Mouse (Mus musculus) hindbrain, embryonic 10.5 days (tissue): ENCODE measurements around the gene Nup188. TPM values are rescaled to one million over a fixed set of nuclear protein-coding genes. Genes with fewer than 3 reads are reported as not detected.
A peak's percentile ranks its signal among the peaks of the same experiment; 100 is the strongest.

Experiments
- DNase-seq: peaks from one replicate; pipeline ENCODE4 v3.0.0-alpha.2; 2017; ENCODE audit warnings: low spot score
- H3K27ac ChIP-seq: fragments of 300-500 bp; sonication (generic); 2 replicates; pipeline ENCODE4 v1.5.1; 2016; ENCODE audit warnings: mild to moderate bottlenecking, moderate library complexity
- H3K27me3 ChIP-seq: fragments of 300-500 bp; sonication (generic); 2 replicates; pipeline ENCODE4 v1.6.1; 2016; ENCODE audit warnings: mild to moderate bottlenecking; ENCODE audit not compliant: poor library complexity, insufficient read depth, severe bottlenecking
- H3K36me3 ChIP-seq: fragments of 300-500 bp; sonication (generic); 2 replicates; pipeline ENCODE4 v1.6.1; 2016; ENCODE audit warnings: mild to moderate bottlenecking, moderate library complexity
- H3K4me1 ChIP-seq: fragments of 300-500 bp; sonication (generic); replicated peaks from 2 replicates; pipeline ENCODE4 v1.6.1; 2016; ENCODE audit warnings: mild to moderate bottlenecking
- H3K4me3 ChIP-seq: fragments of 300-500 bp; sonication (generic); 2 replicates; pipeline ENCODE4 v1.5.1; 2016; ENCODE audit warnings: mild to moderate bottlenecking, moderate library complexity
- H3K9me3 ChIP-seq: fragments of 300-500 bp; sonication (generic); 2 replicates; pipeline ENCODE4 v1.6.1; 2016; ENCODE audit warnings: mild to moderate bottlenecking, moderate library complexity
- WGBS: fragments of 180-500 bp; shearing (Covaris S2); methylation state at CpG from one replicate; pipeline ENCODE4 v1.1.7; 2016; 5-methylcytosine and 5-hydroxymethylcytosine counted together
- polyA plus RNA-seq: library from polyadenylated mRNA; unstranded; fragments of >200 nt; fragmentation: Nextera tagmentation; extraction: Ambion mirVana; gene quantifications from 2 replicates; pipeline ENCODE4 v1.2.1, GENCODE M21; 2016

The Nup188 gene
- polyA plus RNA-seq, 1 experiment from 2014 or later, result 62.6 TPM

- H3K4me3 ChIP-seq, result no peak overlapping the region
- WGBS, result 85% methylated on average over 4 of the region's 4 CpGs
- H3K36me3 ChIP-seq, result peaks cover 98% of the 10 kb centered on the region
- H3K27ac ChIP-seq, result no peak overlapping the region
- H3K27me3 ChIP-seq, result no peaks in the 10 kb centered on the region
- H3K4me1 ChIP-seq, result peaks cover 24% of the 10 kb centered on the region
- no peak for DNase-seq
- no peaks in the 10 kb centered on the region for H3K9me3 ChIP-seq
Measured at GRCm38 (mm10) chr2:30247681-30248080, 38.5 kb upstream of the Nup188 start.

- no peak overlapping the region for H3K4me3 ChIP-seq
- H3K4me1 ChIP-seq, result peaks cover 15% of the 10 kb centered on the region
- H3K36me3 ChIP-seq, result peaks cover 98% of the 10 kb centered on the region
- WGBS, result 94% methylated on average over 3 of the region's 3 CpGs
- no peak for DNase-seq
- no peaks in the 10 kb centered on the region for H3K27me3 ChIP-seq
- H3K27ac ChIP-seq, result no peak overlapping the region
- H3K9me3 ChIP-seq, result no peaks in the 10 kb centered on the region
Measured at GRCm38 (mm10) chr2:30249182-30249581, 37.0 kb upstream of the Nup188 start.

GRCm38 (mm10) chr2:30250166-30251128 is 35.8 kb upstream of the Nup188 start:
- Histone ChIP-seq H3K4me3 (no peak overlapping the region), H3K27me3 (no peaks in the 10 kb centered on the region), H3K36me3 (peaks cover 97% of the 10 kb centered on the region), H3K27ac (no peak overlapping the region), H3K4me1 (peaks cover 9% of the 10 kb centered on the region), H3K9me3 (no peaks in the 10 kb centered on the region)
- 89% methylated on average over 10 of the region's 10 CpGs for WGBS
- DNase-seq, result no peak

- no peak for DNase-seq
- peaks cover 97% of the 10 kb centered on the region for H3K36me3 ChIP-seq
- H3K9me3 ChIP-seq, result no peaks in the 10 kb centered on the region
- WGBS, result 89% methylated on average over 5 of the region's 5 CpGs
- no peak overlapping the region for H3K4me3 ChIP-seq
- H3K27ac ChIP-seq, result peak overlapping the region; percentile 24; the same call in 1 of the 2 replicates
- H3K4me1 ChIP-seq, result peaks cover 6% of the 10 kb centered on the region
- H3K27me3 ChIP-seq, result no peaks in the 10 kb centered on the region
Measured at GRCm38 (mm10) chr2:30251417-30252104, 34.6 kb upstream of the Nup188 start.

- 79% methylated on average over 3 of the region's 3 CpGs for WGBS
- H3K36me3 ChIP-seq, result peaks cover 99% of the 10 kb centered on the region
Measured at GRCm38 (mm10) chr2:30252521-30252920, 33.7 kb upstream of the Nup188 start.

GRCm38 (mm10) chr2:30253809-30254208 is 32.4 kb upstream of the Nup188 start:
- peaks cover 6% of the 10 kb centered on the region for H3K4me1 ChIP-seq
- H3K27me3 ChIP-seq, result no peaks in the 10 kb centered on the region
- no peak overlapping the region for H3K4me3 ChIP-seq
- no peak overlapping the region for H3K27ac ChIP-seq
- 84% methylated on average over 5 of the region's 5 CpGs for WGBS
- H3K9me3 ChIP-seq, result no peaks in the 10 kb centered on the region
- DNase-seq, result no peak
- peaks cover 99% of the 10 kb centered on the region for H3K36me3 ChIP-seq

More at GRCm38 (mm10) chr2:30252521-30252920, 33.7 kb upstream of the Nup188 start:
- Histone ChIP-seq H3K27ac (no peak overlapping the region), H3K4me3 (no peak overlapping the region), H3K9me3 (no peaks in the 10 kb centered on the region), H3K4me1 (peaks cover 6% of the 10 kb centered on the region), H3K27me3 (no peaks in the 10 kb centered on the region)
- no peak for DNase-seq

GRCm38 (mm10) chr2:30255631-30256395 is 30.4 kb upstream of the Nup188 start:
- Histone ChIP-seq H3K4me3 (no peak overlapping the region), H3K4me1 (peaks cover 6% of the 10 kb centered on the region), H3K27ac (no peak overlapping the region), H3K27me3 (no peaks in the 10 kb centered on the region), H3K36me3 (peaks cover 99% of the 10 kb centered on the region), H3K9me3 (no peaks in the 10 kb centered on the region)
- no peak for DNase-seq
- WGBS, result 97% methylated on average over 42 of the region's 42 CpGs

GRCm38 (mm10) chr2:30256616-30257350 is 29.4 kb upstream of the Nup188 start:
- 97% methylated on average over 30 of the region's 30 CpGs for WGBS
- no peaks in the 10 kb centered on the region for H3K9me3 ChIP-seq
- no peak for DNase-seq
- no peak overlapping the region for H3K27ac ChIP-seq
- H3K36me3 ChIP-seq, result peaks cover 99% of the 10 kb centered on the region
- no peaks in the 10 kb centered on the region for H3K27me3 ChIP-seq
- no peak overlapping the region for H3K4me3 ChIP-seq
- peaks cover 7% of the 10 kb centered on the region for H3K4me1 ChIP-seq

GRCm38 (mm10) chr2:30257699-30258460 is 28.3 kb upstream of the Nup188 start:
- H3K27me3 ChIP-seq, result no peaks in the 10 kb centered on the region
- peak overlapping the region; percentile 40; the same call in 1 of the 2 replicates for H3K27ac ChIP-seq
- H3K9me3 ChIP-seq, result no peaks in the 10 kb centered on the region
- 85% methylated on average over 7 of the region's 7 CpGs for WGBS
- peaks cover 8% of the 10 kb centered on the region; the same call in 1 of the 2 replicates for H3K4me1 ChIP-seq
- no peak overlapping the region for H3K4me3 ChIP-seq
- DNase-seq, result no peak
- peaks cover 99% of the 10 kb centered on the region for H3K36me3 ChIP-seq

GRCm38 (mm10) chr2:30258600-30258999 is 27.6 kb upstream of the Nup188 start:
- Histone ChIP-seq H3K36me3 (peaks cover 99% of the 10 kb centered on the region), H3K27ac (no peak overlapping the region; the same call in 1 of the 2 replicates), H3K4me1 (peaks cover 8% of the 10 kb centered on the region; the same call in 1 of the 2 replicates), H3K4me3 (no peak overlapping the region), H3K9me3 (no peaks in the 10 kb centered on the region), H3K27me3 (no peaks in the 10 kb centered on the region)
- no peak for DNase-seq
- 84% methylated on average over 4 of the region's 4 CpGs for WGBS
